Mouse (Mus musculus) cortical plate, adult 2 months (tissue): ENCODE measurements around the gene Prelp. TPM values are rescaled to one million over a fixed set of nuclear protein-coding genes. Genes with fewer than 3 reads are reported as not detected.

Experiments
- H3K27ac ChIP-seq: fragments of 200-500 bp; 2 replicates; pipeline ENCODE4 v1.5.1; 2012; ENCODE audit warnings: low read length, control low read depth, inconsistent platforms; ENCODE audit not compliant: insufficient read depth
- H3K4me1 ChIP-seq: fragments of 200-500 bp; 2 replicates; pipeline ENCODE4 v1.6.1; 2011; ENCODE audit warnings: low read length; ENCODE audit not compliant: control insufficient read depth, insufficient read depth
- H3K4me3 ChIP-seq: fragments of 200-500 bp; 2 replicates; pipeline ENCODE4 v1.5.1; 2011; ENCODE audit warnings: mild to moderate bottlenecking, low read length, control low read depth; ENCODE audit not compliant: insufficient read depth
- CTCF ChIP-seq: fragments of 200-500 bp; IDR thresholded peaks from 2 replicates; pipeline ENCODE4 v1.5.1; 2011; ENCODE audit warnings: mild to moderate bottlenecking, control low read depth, low read length; ENCODE audit not compliant: insufficient read depth; ENCODE audit errors: extremely low read depth
- POLR2A ChIP-seq: fragments of 200-500 bp; IDR thresholded peaks from 2 replicates; pipeline ENCODE4 v1.6.1; 2011; ENCODE audit warnings: mild to moderate bottlenecking, low read length, control low read depth; ENCODE audit not compliant: insufficient read depth; ENCODE audit errors: extremely low read depth
- polyA plus RNA-seq: library from polyadenylated mRNA; depleted of rRNA; stranded (reverse); fragments of >200 nt; gene quantifications from 2 replicates; pipeline ENCODE4 v1.2.3, GENCODE M21; 2012

The Prelp gene
- polyA plus RNA-seq, 1 experiment: 16.0 TPM

DNA sequence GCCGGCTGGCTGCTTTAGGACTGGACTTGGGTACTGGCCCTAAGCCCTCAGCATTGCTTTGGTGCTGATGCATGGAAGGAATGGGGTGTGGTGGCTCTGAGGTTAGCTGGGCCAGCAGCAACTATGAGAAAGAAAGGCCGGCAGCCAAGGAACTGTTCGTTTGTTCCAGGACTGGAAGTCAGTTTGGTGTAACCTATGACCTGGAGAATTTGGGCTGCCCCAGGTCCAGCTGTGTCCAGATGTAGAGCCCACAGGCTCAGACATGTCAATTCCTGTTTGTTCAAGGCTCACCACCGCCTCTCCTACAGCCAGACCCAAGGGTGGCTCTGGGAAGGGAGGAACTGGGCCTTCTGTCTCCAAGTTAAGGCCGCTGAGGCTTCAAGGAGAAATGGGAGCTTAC, 38.3 kb upstream of the Prelp start:
- no peak overlapping the region for H3K27ac ChIP-seq
- H3K4me1 ChIP-seq: no peaks in the 10 kb centered on the region
- TF ChIP-seq CTCF (no peak), POLR2A (no peak)
- H3K4me3 ChIP-seq: no peak overlapping the region

DNA sequence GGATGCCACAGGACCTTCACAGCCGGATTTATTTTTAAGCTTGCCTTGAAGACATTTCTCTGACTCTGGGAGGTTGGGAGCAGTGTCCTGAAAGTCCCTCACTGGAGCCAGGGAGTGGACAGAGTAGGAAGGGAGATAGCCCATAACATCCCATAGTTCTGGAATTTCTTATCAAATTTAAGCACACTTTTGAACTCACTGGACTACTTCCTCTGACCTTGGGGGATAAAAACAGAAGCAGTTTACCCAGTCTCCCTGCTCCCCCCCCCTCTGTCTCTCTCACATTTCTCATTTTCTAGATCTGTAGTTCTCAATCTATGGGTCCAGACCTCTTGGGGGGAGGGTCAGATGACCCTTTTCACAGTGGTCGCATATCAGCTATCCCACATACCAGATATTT, 32.8 kb upstream of the Prelp start:
- H3K4me3 ChIP-seq: no peak overlapping the region
- H3K4me1 ChIP-seq: no peaks in the 10 kb centered on the region; the same call in 1 of the 2 replicates
- H3K27ac ChIP-seq: no peak overlapping the region
- no peak for TF ChIP-seq POLR2A
- no peak for TF ChIP-seq CTCF

DNA sequence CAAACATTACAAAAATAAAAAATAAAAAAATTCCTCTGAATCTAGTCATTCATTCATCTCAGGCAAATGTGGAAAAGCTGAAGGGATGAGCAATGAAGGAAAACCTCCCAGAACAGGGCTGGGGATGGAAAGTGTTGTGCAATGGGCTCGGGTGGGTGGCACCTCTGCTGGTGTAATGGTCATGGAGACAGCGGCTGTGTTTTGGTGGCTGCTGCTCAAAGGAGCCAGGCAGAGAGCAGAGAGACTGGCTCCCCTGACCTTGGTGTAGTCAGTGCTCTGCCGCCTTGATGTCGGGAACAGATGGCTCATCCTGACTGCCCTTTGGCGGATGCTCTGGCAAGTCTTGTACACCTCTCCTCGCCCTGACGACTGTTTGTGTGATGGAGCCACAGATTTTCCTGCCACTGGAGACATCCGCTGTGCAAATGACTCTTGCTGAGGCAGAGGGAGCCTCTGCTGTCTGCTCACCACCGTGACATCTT, 32.1 kb upstream of the Prelp start:
- no peak for TF ChIP-seq POLR2A
- no peak for TF ChIP-seq CTCF
- H3K4me1 ChIP-seq: no peaks in the 10 kb centered on the region; the same call in 1 of the 2 replicates
- H3K4me3 ChIP-seq: no peak overlapping the region
- H3K27ac ChIP-seq: no peak overlapping the region

DNA sequence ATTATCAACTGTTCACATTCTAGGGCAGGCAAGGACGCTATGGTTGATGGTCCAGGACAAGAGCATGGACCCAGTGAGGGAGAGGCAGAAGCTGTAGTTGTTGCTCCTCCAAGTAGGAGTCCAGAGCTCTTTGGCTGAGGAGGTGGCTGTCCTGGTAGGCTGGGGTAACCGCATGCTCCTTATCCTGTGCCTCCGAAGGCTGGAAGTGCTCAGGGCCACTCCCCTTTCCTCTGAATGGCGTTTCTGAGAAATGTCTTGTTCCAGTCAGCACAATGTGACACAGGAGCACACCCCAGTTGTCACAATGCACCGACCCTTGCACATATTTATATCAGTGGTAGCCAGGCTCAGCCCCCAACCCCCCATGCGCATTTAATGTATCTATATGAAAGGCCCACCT, 30.4 kb upstream of the Prelp start:
- no peak overlapping the region for H3K27ac ChIP-seq
- no peak overlapping the region for H3K4me3 ChIP-seq
- no peaks in the 10 kb centered on the region; the same call in 1 of the 2 replicates for H3K4me1 ChIP-seq
- TF ChIP-seq POLR2A (no peak), CTCF (no peak)

DNA sequence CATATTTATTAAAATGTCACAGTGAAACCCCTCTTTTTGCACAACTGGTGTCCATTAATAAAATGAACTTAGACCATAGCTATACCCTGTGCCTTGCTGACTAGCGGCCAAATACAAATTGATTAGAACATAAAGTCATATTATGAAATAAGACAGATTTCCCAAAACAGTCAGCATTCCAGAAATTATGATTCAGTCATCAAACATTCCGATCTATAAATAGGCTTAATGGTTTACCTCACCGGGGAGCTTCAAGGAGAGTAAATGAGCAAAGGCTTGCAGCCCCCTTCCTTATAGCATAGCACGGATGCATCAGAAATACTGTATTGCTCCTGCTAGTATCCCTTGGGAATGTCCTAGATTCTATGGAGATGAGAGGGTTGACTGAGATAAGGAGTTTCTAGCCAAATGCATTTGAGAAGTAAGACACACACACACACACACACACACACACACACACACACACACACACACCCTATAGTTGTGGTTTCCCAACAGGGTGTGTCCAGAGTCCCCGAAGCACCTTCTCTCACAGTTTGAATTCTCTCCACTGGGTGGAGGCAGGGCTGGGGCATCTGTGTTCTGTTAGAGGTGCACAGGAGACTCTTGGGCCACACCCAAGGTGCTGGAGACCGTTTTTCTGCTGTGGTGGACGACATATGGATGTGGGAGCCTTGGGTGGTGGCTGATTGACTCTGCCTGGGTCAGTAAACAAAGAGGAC, 29.0 kb upstream of the Prelp start:
- Histone ChIP-seq H3K4me1 (no peaks in the 10 kb centered on the region; the same call in 1 of the 2 replicates), H3K4me3 (no peak overlapping the region), H3K27ac (no peak overlapping the region)
- TF ChIP-seq POLR2A: no peak
- no peak for TF ChIP-seq CTCF

DNA sequence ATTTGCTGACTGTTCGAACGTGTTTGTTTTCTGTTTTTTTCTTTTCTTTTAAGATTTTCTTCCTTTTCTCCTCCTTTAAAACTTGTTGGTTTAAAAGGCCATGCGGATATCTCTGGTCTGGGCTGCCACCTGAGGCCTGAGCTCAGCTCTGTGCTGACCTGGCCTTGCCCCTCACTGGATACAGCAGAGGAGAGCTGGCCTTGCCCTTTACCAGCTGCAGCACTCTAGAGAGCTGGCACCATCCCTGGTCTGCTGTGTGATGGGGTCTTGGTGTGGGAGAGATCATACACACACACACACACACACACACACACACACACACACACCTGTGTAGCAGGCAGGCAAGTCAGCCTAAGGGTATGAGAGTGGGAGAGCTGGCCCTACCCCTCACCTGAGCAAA, 23.9 kb upstream of the Prelp start:
- TF ChIP-seq POLR2A: no peak
- TF ChIP-seq CTCF: no peak
- H3K4me3 ChIP-seq: no peak overlapping the region
- no peaks in the 10 kb centered on the region for H3K4me1 ChIP-seq
- no peak overlapping the region for H3K27ac ChIP-seq

DNA sequence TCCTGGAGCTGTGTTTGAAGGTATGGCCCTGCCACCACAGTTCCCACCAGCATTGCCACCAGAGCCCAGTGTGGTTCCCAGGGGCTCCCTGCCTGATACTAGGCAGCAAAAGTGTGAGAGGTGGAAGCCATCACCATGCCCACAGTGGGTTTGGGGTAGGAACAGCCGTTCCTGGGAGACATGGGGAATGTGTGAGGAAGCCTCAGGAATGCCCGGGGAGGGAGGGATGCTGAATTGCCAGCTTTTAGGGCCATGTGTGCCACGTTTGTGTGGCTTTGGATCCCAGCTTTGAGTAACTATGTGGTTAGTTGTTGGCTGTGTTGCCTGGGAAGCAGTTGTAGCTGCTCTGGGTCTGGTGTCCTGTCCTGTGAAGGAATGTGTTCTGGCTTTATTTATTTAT, 20.7 kb upstream of the Prelp start:
- Histone ChIP-seq H3K4me1 (peaks cover 2% of the 10 kb centered on the region; the same call in 1 of the 2 replicates), H3K27ac (no peak overlapping the region), H3K4me3 (no peak overlapping the region)
- TF ChIP-seq CTCF: no peak
- TF ChIP-seq POLR2A: no peak

DNA sequence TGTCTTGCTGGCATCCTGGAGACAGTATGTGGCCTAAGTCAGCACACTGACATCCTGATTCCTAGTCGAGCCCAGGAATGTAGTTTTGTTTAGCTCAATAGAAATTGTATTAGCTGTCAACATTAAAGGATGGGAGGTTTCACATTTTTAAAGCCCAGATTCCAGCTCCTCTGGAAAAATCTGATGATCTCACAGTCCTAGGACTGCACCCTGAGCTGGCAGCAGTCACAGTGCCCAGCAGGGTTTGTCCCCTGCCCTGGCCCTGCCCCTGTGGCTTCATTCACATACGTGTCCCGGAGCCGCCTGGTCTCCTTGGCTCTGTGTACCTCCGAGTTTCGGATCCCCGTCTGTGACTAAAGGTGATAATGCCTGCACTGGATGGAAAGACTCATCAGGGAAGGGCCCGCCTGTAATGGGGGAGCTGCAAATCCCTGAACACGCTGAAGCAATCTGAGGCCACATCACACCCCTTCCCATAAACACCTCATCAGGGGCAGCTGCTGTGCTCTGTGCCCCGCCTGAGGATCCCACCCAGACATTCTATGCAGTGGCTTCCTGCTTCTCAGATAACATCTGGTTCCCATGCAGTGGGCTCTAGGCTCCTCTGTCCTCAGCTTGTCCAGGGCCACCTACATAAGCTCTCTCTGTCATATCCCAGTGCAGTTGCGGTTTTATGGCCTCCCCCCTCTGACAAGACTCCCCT, 20.1 kb upstream of the Prelp start:
- TF ChIP-seq CTCF (no peak), POLR2A (no peak)
- no peak overlapping the region for H3K4me3 ChIP-seq
- H3K4me1 ChIP-seq: peaks cover 2% of the 10 kb centered on the region; the same call in 1 of the 2 replicates
- no peak overlapping the region for H3K27ac ChIP-seq

DNA sequence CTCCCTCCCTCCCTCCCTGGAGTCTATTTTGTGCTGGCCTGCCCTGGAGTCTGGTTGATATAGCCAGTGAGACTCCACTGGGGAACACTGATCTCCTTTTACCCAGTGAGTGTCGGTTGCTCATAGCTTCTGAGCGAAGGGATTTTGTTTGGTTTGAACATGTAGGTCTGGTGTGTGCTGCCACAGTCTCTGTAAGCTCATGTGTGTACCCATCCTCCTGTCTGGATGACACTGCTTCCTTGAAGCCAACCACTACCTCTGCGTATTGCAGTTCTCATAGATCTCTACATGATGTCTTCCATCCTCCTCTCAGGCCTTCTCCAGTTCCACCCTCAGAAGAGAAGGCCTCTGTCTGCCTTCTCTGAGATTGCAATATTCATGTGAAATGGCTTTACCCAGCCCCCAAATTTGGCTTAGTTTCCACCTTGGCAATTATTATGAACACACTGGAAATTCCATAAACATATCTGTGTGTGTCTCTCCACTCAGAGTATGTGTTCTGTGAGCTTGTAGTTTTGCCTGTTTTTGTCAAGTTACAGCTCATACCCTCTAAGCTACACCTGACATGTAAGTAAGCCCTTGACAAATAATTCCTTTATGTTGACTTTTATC, 19.4 kb upstream of the Prelp start:
- H3K27ac ChIP-seq: no peak overlapping the region
- H3K4me3 ChIP-seq: no peak overlapping the region
- no peak for TF ChIP-seq POLR2A
- no peak for TF ChIP-seq CTCF
- H3K4me1 ChIP-seq: peaks cover 2% of the 10 kb centered on the region; the same call in 1 of the 2 replicates
